Mouse (Mus musculus): Measurements from ENCODE around the gene Tfcp2l1. TPM values are rescaled to one million over a fixed set of nuclear protein-coding genes. Genes with fewer than 3 reads are reported as not detected.

Gene Tfcp2l1
- polyA plus RNA-seq, 1 experiment from 2014 or later, result 0.41 TPM

GRCm38 (mm10) chr1:118648015-118648414 lies 20.3 kb downstream of the Tfcp2l1 start:
- Histone ChIP-seq H3K4me3 (replicated peaks; ENCODE audit: low read length) (no peak overlapping the region), H3K9ac (no peak overlapping the region), H3K4me1 (replicated peaks; ENCODE audit: control insufficient read depth, insufficient read depth, low read length) (no peaks in the 10 kb centered on the region), H3K27ac (no peak overlapping the region), H3K4me2 (replicated peaks) (no peak overlapping the region), H3K27me3 (ENCODE audit: control insufficient read depth, insufficient read depth, low read length) (no peaks in the 10 kb centered on the region), H3K9me3 (ENCODE audit: control insufficient read depth, low read length) (no peaks in the 10 kb centered on the region), H3K36me3 (replicated peaks; ENCODE audit: control insufficient read depth, insufficient read depth) (no peaks in the 10 kb centered on the region)
- WGBS, result 21% methylated on average over 3 of the region's 3 CpGs
- DNase-seq (ENCODE audit: low spot score) (no peak), ATAC-seq (ENCODE audit: low FRiP score) (no peak)

GRCm38 (mm10) chr1:118649933-118650770 lies 22.4 kb downstream of the Tfcp2l1 start:
- H3K4me2 ChIP-seq (replicated peaks), result no peak overlapping the region
- no peak overlapping the region for H3K27ac ChIP-seq
- no peaks in the 10 kb centered on the region for H3K36me3 ChIP-seq (replicated peaks; ENCODE audit: control insufficient read depth, insufficient read depth)
- 64% methylated on average over 9 of the region's 9 CpGs for WGBS
- H3K9ac ChIP-seq, result no peak overlapping the region
- H3K4me3 ChIP-seq (replicated peaks; ENCODE audit: low read length), result no peak overlapping the region
- ATAC-seq (ENCODE audit: low FRiP score) (no peak), DNase-seq (ENCODE audit: low spot score) (no peak)
- no peaks in the 10 kb centered on the region for H3K9me3 ChIP-seq (ENCODE audit: control insufficient read depth, low read length)
- H3K27me3 ChIP-seq (ENCODE audit: control insufficient read depth, insufficient read depth, low read length), result no peaks in the 10 kb centered on the region
- no peaks in the 10 kb centered on the region for H3K4me1 ChIP-seq (replicated peaks; ENCODE audit: control insufficient read depth, insufficient read depth, low read length)

GRCm38 (mm10) chr1:118650771-118651080 lies 23.0 kb downstream of the Tfcp2l1 start:
- Histone ChIP-seq H3K4me3 (replicated peaks; ENCODE audit: low read length) (no peak overlapping the region), H3K4me1 (replicated peaks; ENCODE audit: control insufficient read depth, insufficient read depth, low read length) (no peaks in the 10 kb centered on the region), H3K36me3 (replicated peaks; ENCODE audit: control insufficient read depth, insufficient read depth) (no peaks in the 10 kb centered on the region), H3K9me3 (ENCODE audit: control insufficient read depth, low read length) (no peaks in the 10 kb centered on the region), H3K27ac (no peak overlapping the region), H3K4me2 (replicated peaks) (no peak overlapping the region), H3K27me3 (ENCODE audit: control insufficient read depth, insufficient read depth, low read length) (no peaks in the 10 kb centered on the region), H3K9ac (no peak overlapping the region)
- ATAC-seq (ENCODE audit: low FRiP score), result no peak
- WGBS, result 32% methylated on average over 3 of the region's 3 CpGs
- no peak for DNase-seq (ENCODE audit: low spot score)

DNA sequence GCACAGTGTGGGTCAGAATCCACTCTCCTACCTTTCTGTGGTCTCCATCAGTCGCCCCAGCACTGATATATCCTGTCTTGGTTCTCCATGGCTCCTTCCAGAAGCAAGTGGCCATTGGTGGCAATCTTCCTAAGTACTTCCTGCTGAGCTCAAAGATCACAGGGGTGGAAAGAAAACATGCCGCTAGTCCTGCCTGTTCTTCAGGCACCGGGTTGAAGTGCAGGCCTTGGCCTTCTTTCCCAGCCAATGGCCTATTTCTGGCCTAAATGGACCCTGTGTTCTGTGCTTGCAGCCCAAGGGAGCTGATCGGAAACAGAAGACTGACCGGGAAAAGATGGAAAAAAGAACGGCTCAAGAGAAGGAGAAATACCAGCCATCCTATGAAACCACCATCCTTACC lies 31.0 kb downstream of the Tfcp2l1 start:
- no peak for DNase-seq (ENCODE audit: low spot score)
- ATAC-seq (ENCODE audit: low FRiP score), result no peak

GRCm38 (mm10) chr1:118660880-118661465 lies 33.2 kb downstream of the Tfcp2l1 start:
- Histone ChIP-seq H3K4me2 (replicated peaks) (no peak overlapping the region), H3K36me3 (replicated peaks; ENCODE audit: control insufficient read depth, insufficient read depth) (no peaks in the 10 kb centered on the region), H3K9me3 (ENCODE audit: control insufficient read depth, low read length) (no peaks in the 10 kb centered on the region), H3K27ac (no peak overlapping the region), H3K9ac (no peak overlapping the region), H3K4me1 (replicated peaks; ENCODE audit: control insufficient read depth, insufficient read depth, low read length) (no peaks in the 10 kb centered on the region), H3K4me3 (replicated peaks; ENCODE audit: low read length) (no peak overlapping the region), H3K27me3 (ENCODE audit: control insufficient read depth, insufficient read depth, low read length) (no peaks in the 10 kb centered on the region)
- ATAC-seq (ENCODE audit: low FRiP score) (no peak), DNase-seq (ENCODE audit: low spot score) (no peak)
- WGBS, result 71% methylated on average over 3 of the region's 3 CpGs

More for the DNA sequence above, 31.0 kb downstream of the Tfcp2l1 start:
- Histone ChIP-seq H3K4me1 (replicated peaks; ENCODE audit: control insufficient read depth, insufficient read depth, low read length) (no peaks in the 10 kb centered on the region), H3K27ac (no peak overlapping the region), H3K36me3 (replicated peaks; ENCODE audit: control insufficient read depth, insufficient read depth) (no peaks in the 10 kb centered on the region), H3K4me3 (replicated peaks; ENCODE audit: low read length) (no peak overlapping the region), H3K9ac (no peak overlapping the region), H3K9me3 (ENCODE audit: control insufficient read depth, low read length) (no peaks in the 10 kb centered on the region), H3K4me2 (replicated peaks) (no peak overlapping the region), H3K27me3 (ENCODE audit: control insufficient read depth, insufficient read depth, low read length) (no peaks in the 10 kb centered on the region)
- WGBS, result 82% methylated on average over 6 of the region's 6 CpGs

DNA sequence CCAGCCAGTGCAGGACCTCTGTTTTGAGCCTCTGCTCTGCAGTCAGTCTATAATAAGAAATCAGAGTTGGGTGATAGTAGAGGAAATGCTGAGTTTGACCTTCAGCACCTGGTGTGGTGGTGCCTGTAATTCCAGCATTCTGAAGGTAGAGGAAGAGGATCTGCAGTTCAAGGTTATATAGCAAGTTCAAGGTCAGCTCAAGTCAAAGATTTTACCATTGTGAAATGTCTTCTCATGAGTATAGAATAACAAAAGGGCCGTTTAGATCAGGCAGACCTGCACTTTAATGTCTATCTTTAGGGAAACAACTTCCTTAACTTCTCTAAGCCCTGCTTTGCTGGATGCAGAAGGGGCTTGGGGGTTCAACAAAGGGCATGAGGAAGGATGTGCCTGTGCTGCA lies 35.3 kb downstream of the Tfcp2l1 start:
- no peaks in the 10 kb centered on the region for H3K27me3 ChIP-seq (ENCODE audit: control insufficient read depth, insufficient read depth, low read length)
- H3K36me3 ChIP-seq (replicated peaks; ENCODE audit: control insufficient read depth, insufficient read depth), result no peaks in the 10 kb centered on the region
- no peak for ATAC-seq (ENCODE audit: low FRiP score)
- H3K4me2 ChIP-seq (replicated peaks), result no peak overlapping the region
- 58% methylated on average over 1 of the region's 1 CpGs for WGBS
- no peak overlapping the region for H3K9ac ChIP-seq
- H3K4me3 ChIP-seq (replicated peaks; ENCODE audit: low read length), result no peak overlapping the region
- no peak for DNase-seq (ENCODE audit: low spot score)
- H3K27ac ChIP-seq, result no peak overlapping the region
- no peaks in the 10 kb centered on the region for H3K9me3 ChIP-seq (ENCODE audit: control insufficient read depth, low read length)
- H3K4me1 ChIP-seq (replicated peaks; ENCODE audit: control insufficient read depth, insufficient read depth, low read length), result no peaks in the 10 kb centered on the region

- no peak overlapping the region for H3K4me3 ChIP-seq (replicated peaks; ENCODE audit: low read length)
- no peak for DNase-seq (ENCODE audit: low spot score)
- no peaks in the 10 kb centered on the region for H3K36me3 ChIP-seq (replicated peaks; ENCODE audit: control insufficient read depth, insufficient read depth)
Measured at GRCm38 (mm10) chr1:118667536-118667935, 39.8 kb downstream of the Tfcp2l1 start.

DNA sequence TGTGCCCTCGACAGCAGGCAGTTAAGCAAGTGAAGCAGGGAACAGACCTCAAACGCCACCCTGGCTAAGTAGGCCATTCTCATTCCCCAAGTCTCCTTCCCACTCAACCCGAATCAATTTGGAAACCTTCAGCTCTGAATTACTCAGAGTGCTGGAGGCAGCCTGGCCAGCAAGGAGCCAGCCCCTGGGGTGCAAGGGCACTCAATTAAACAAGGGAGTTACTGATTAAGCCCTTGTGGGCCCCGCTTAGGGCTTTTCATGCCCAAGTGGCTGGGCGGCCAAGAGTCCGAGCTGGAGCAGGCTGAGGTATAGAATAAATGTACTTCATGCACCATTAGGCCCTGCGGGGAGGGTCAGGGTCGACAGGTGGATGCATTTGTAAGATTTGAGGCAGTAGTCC lies 44.5 kb downstream of the Tfcp2l1 start:
- no peak for ATAC-seq (ENCODE audit: low FRiP score)

More at GRCm38 (mm10) chr1:118667536-118667935, 39.8 kb downstream of the Tfcp2l1 start:
- no peaks in the 10 kb centered on the region for H3K27me3 ChIP-seq (ENCODE audit: control insufficient read depth, insufficient read depth, low read length)
- no peak for ATAC-seq (ENCODE audit: low FRiP score)
- H3K4me2 ChIP-seq (replicated peaks), result no peak overlapping the region
- no peak overlapping the region for H3K27ac ChIP-seq
- no peaks in the 10 kb centered on the region for H3K9me3 ChIP-seq (ENCODE audit: control insufficient read depth, low read length)
- H3K9ac ChIP-seq, result no peak overlapping the region
- H3K4me1 ChIP-seq (replicated peaks; ENCODE audit: control insufficient read depth, insufficient read depth, low read length), result no peaks in the 10 kb centered on the region

GRCm38 (mm10) chr1:118674176-118674575 lies 46.4 kb downstream of the Tfcp2l1 start:
- H3K4me2 ChIP-seq (replicated peaks), result no peak overlapping the region
- no peaks in the 10 kb centered on the region for H3K4me1 ChIP-seq (replicated peaks; ENCODE audit: control insufficient read depth, insufficient read depth, low read length)
- no peak for ATAC-seq (ENCODE audit: low FRiP score)
- no peak overlapping the region for H3K9ac ChIP-seq
- H3K9me3 ChIP-seq (ENCODE audit: control insufficient read depth, low read length), result no peaks in the 10 kb centered on the region
- no peak overlapping the region for H3K4me3 ChIP-seq (replicated peaks; ENCODE audit: low read length)
- no peak overlapping the region for H3K27ac ChIP-seq
- no peak for DNase-seq (ENCODE audit: low spot score)
- H3K36me3 ChIP-seq (replicated peaks; ENCODE audit: control insufficient read depth, insufficient read depth), result no peaks in the 10 kb centered on the region
- no peaks in the 10 kb centered on the region for H3K27me3 ChIP-seq (ENCODE audit: control insufficient read depth, insufficient read depth, low read length)
- 79% methylated on average over 4 of the region's 4 CpGs for WGBS

More for the DNA sequence above, 44.5 kb downstream of the Tfcp2l1 start:
- WGBS, result 38% methylated on average over 8 of the region's 8 CpGs
- H3K4me1 ChIP-seq (replicated peaks; ENCODE audit: control insufficient read depth, insufficient read depth, low read length), result no peaks in the 10 kb centered on the region
- no peaks in the 10 kb centered on the region for H3K27me3 ChIP-seq (ENCODE audit: control insufficient read depth, insufficient read depth, low read length)
- no peak overlapping the region for H3K4me3 ChIP-seq (replicated peaks; ENCODE audit: low read length)
- DNase-seq (ENCODE audit: low spot score), result no peak
- no peaks in the 10 kb centered on the region for H3K9me3 ChIP-seq (ENCODE audit: control insufficient read depth, low read length)
- no peaks in the 10 kb centered on the region for H3K36me3 ChIP-seq (replicated peaks; ENCODE audit: control insufficient read depth, insufficient read depth)
- H3K4me2 ChIP-seq (replicated peaks), result no peak overlapping the region
- no peak overlapping the region for H3K9ac ChIP-seq
- H3K27ac ChIP-seq, result no peak overlapping the region

All from hindbrain, embryonic 14.5 days (tissue).